Mouse (Mus musculus): ENCODE data around the gene Dstyk. TPM values are rescaled to one million over a fixed set of nuclear protein-coding genes. Genes with fewer than 3 reads are reported as not detected.

The Dstyk gene
- polyA plus RNA-seq (2017; shearing (Covaris generic)): 1 to 10 TPM; 4.9 to 7.1 TPM

- peak; percentile 91 for ATAC-seq
Observed at GRCm38 (mm10) chr1:132417319-132418251, at the start of gene Dstyk. TSS of gene Dstyk (plus strand) at chr1:132417555.

- peak; percentile 80 for ATAC-seq
Observed at GRCm38 (mm10) chr1:132367692-132368506, 49.5 kb upstream of the Dstyk start.

- ATAC-seq: no peak
Observed at GRCm38 (mm10) chr1:132370681-132371173, 46.6 kb upstream of the Dstyk start.

GRCm38 (mm10) chr1:132371298-132372081 is 45.9 kb upstream of the Dstyk start:
- no peak for ATAC-seq

GRCm38 (mm10) chr1:132372354-132372753 is 45.0 kb upstream of the Dstyk start:
- no peak for ATAC-seq

GRCm38 (mm10) chr1:132372896-132373534 is 44.3 kb upstream of the Dstyk start:
- no peak for ATAC-seq

- no peak for ATAC-seq
Observed at GRCm38 (mm10) chr1:132374140-132374872, 43.0 kb upstream of the Dstyk start.

GRCm38 (mm10) chr1:132374873-132375244 is 42.5 kb upstream of the Dstyk start:
- ATAC-seq: no peak

- ATAC-seq: no peak
Observed at GRCm38 (mm10) chr1:132375256-132375655, 42.1 kb upstream of the Dstyk start.

- ATAC-seq: no peak
Observed at GRCm38 (mm10) chr1:132376211-132377054, 40.9 kb upstream of the Dstyk start.

- no peak for ATAC-seq
Observed at GRCm38 (mm10) chr1:132377055-132377365, 40.3 kb upstream of the Dstyk start.

- no peak for ATAC-seq
Observed at GRCm38 (mm10) chr1:132377811-132378210, 39.5 kb upstream of the Dstyk start.

- no peak for ATAC-seq
Observed at GRCm38 (mm10) chr1:132380550-132381100, 36.7 kb upstream of the Dstyk start.

- ATAC-seq: no peak
Observed at GRCm38 (mm10) chr1:132381929-132382328, 35.4 kb upstream of the Dstyk start.

- ATAC-seq: no peak
Observed at GRCm38 (mm10) chr1:132384001-132384554, 33.3 kb upstream of the Dstyk start.

- ATAC-seq: no peak
Observed at GRCm38 (mm10) chr1:132385266-132385665, 32.1 kb upstream of the Dstyk start.

GRCm38 (mm10) chr1:132385711-132386110 is 31.6 kb upstream of the Dstyk start:
- ATAC-seq: no peak

- no peak for ATAC-seq
Observed at GRCm38 (mm10) chr1:132386266-132386665, 31.1 kb upstream of the Dstyk start.

GRCm38 (mm10) chr1:132387943-132388342 is 29.4 kb upstream of the Dstyk start:
- ATAC-seq: no peak
